Mouse (Mus musculus) frontal cortex, postnatal 25 days (tissue): ENCODE data around the gene Gm2564.
"Not testable (repeated sequence)": the region's sequence is repeated elsewhere in the genome, so short reads cannot be mapped to it uniquely, and the experiment has no call there.

Experiments used
- DNase-seq, 2 experiments: peaks; one replicate each; pipeline ENCODE4 v3.0.0; 2022; ENCODE audit warnings: low spot score in 2 of 2

The Gm2564 gene

GRCm38 (mm10) chr4:42629419-42629818 is at the start of gene Gm2564:
TSS of gene Gm2564 (plus strand) at chr4:42629719.
- DNase-seq, result not testable (repeated sequence)

- DNase-seq, result not testable (repeated sequence)
Observed at GRCm38 (mm10) chr4:42611895-42612294, 17.6 kb upstream of the Gm2564 start, which contains the start of gene Gm10591. TSS of gene Gm10591 (plus strand) at chr4:42612195.

GRCm38 (mm10) chr4:42654951-42655350 is 25.4 kb downstream of the Gm2564 start, which contains the start of gene Ccl27b:
TSS of gene Ccl27b (plus strand) at chr4:42655251.
- DNase-seq, result not testable (repeated sequence)

- DNase-seq, result not testable (repeated sequence)
Observed at GRCm38 (mm10) chr4:42661793-42662192, 32.3 kb downstream of the Gm2564 start, which contains the start of gene Il11ra2. TSS of gene Il11ra2 (minus strand) at chr4:42661893.

GRCm38 (mm10) chr4:42675415-42675814 is 45.9 kb downstream of the Gm2564 start:
- not testable (repeated sequence) for DNase-seq

- not testable (repeated sequence) for DNase-seq
Observed at GRCm38 (mm10) chr4:42679365-42679764, 49.8 kb downstream of the Gm2564 start.

GRCm38 (mm10) chr4:42680374-42681356 is 51.1 kb downstream of the Gm2564 start:
- DNase-seq, result not testable (repeated sequence)
